Mouse (Mus musculus) MEL (cell line): ENCODE measurements around the gene Gmppa.

ENCODE experiments used
- CTCF ChIP-seq, 3 experiments: IDR thresholded peaks in 2 of 3; conservative IDR thresholded peaks in 1 of 3; 2 replicates each; pipeline ENCODE4 v1.5.1; 2011 to 2012; ENCODE audit warnings: low read length in 3 of 3, low read depth in 2 of 3, mild to moderate bottlenecking in 2 of 3, improper control_type of control experiment in 1 of 3, inconsistent platforms in 1 of 3, mixed read lengths in 1 of 3, moderate library complexity in 1 of 3; ENCODE audit not compliant: control insufficient read depth in 1 of 3, insufficient read depth in 1 of 3, poor library complexity in 1 of 3, severe bottlenecking in 1 of 3
- GABPA ChIP-seq: IDR thresholded peaks from 2 replicates; pipeline ENCODE4 v1.6.1; 2012; ENCODE audit warnings: low read depth, mild to moderate bottlenecking, inconsistent platforms, low read length, improper control_type of control experiment, moderate library complexity
- POLR2AphosphoS5 ChIP-seq: IDR thresholded peaks from 2 replicates; pipeline ENCODE4 v1.6.1; 2012; ENCODE audit warnings: low read depth, borderline replicate concordance, mild to moderate bottlenecking, inconsistent platforms, low read length, moderate library complexity, mixed read lengths
- TBP ChIP-seq: IDR thresholded peaks from 2 replicates; pipeline ENCODE4 v1.8.0; 2011; ENCODE audit warnings: low read depth, low read length, improper control_type of control experiment
- USF2 ChIP-seq, 2 experiments: IDR thresholded peaks; 2 replicates each; pipeline ENCODE4 v1.6.1; 2011 to 2012; ENCODE audit warnings: improper control_type of control experiment in 2 of 2, low read length in 2 of 2, borderline replicate concordance in 1 of 2, inconsistent platforms in 1 of 2, low read depth in 1 of 2, mild to moderate bottlenecking in 1 of 2; ENCODE audit not compliant: insufficient read depth in 1 of 2

GRCm38 (mm10) chr1:75458025-75458788 is 22.5 kb downstream of the Gmppa start:
- TF ChIP-seq USF2 (IDR thresholded peaks at IDR 0.05; ENCODE audit: borderline replicate concordance in 1 of 2, insufficient read depth in 1 of 2, low read depth in 1 of 2, low read length in 2 of 2), result no peak
- TF ChIP-seq CTCF (IDR thresholded peaks at IDR 0.05 in 2 of 3, conservative IDR thresholded peaks at IDR 0.05 in 1 of 3; ENCODE audit: control insufficient read depth in 1 of 3, insufficient read depth in 1 of 3, low read depth in 2 of 3, low read length in 3 of 3, poor library complexity in 1 of 3, severe bottlenecking in 1 of 3), result no peak
- TF ChIP-seq GABPA, result no peak
- TF ChIP-seq POLR2AphosphoS5, result no peak
- TF ChIP-seq TBP, result no peak
